Mouse (Mus musculus) CH12.LX (cell line): ENCODE data around the gene Pawr. TPM values are rescaled to one million over a fixed set of nuclear protein-coding genes. Genes with fewer than 3 reads are reported as not detected.

Experiments used
- DNase-seq: peaks from one replicate; pipeline ENCODE4 v3.0.0-alpha.2; 2013; ENCODE audit errors: extremely low read depth
- H3K27ac ChIP-seq: 2 replicates; pipeline ENCODE4 v1.5.1; 2012; ENCODE audit warnings: low read depth, mild to moderate bottlenecking, control low read depth, moderate library complexity; ENCODE audit not compliant: insufficient read depth
- H3K27me3 ChIP-seq: replicated peaks from 2 replicates; pipeline ENCODE3; 2012; ENCODE audit warnings: inconsistent platforms
- H3K36me3 ChIP-seq, 2 experiments: replicated peaks in 1 of 2; 2 replicates each; pipeline versions ENCODE3 to v1.6.1; 2012; ENCODE audit warnings: inconsistent platforms in 1 of 2, low read length in 1 of 2, mild to moderate bottlenecking in 1 of 2, mixed read lengths in 1 of 2, moderate library complexity in 1 of 2; ENCODE audit not compliant: control insufficient read depth in 1 of 2, insufficient read depth in 1 of 2
- H3K4me1 ChIP-seq, 2 experiments: 2 replicates each; pipeline ENCODE4 v1.6.1; 2012; ENCODE audit warnings: inconsistent platforms in 1 of 2, moderate library complexity in 1 of 2; ENCODE audit not compliant: insufficient read depth in 2 of 2, control insufficient read depth in 1 of 2
- H3K4me2 ChIP-seq: 2 replicates; pipeline ENCODE4 v1.6.1; 2012; ENCODE audit warnings: low read depth, mild to moderate bottlenecking, control low read depth; ENCODE audit not compliant: poor library complexity, insufficient read depth, severe bottlenecking
- H3K4me3 ChIP-seq, 3 experiments: fragments of 150-350 bp in 1 of 3; sonication (generic) in 1 of 3; replicated peaks in 1 of 3; 2 replicates each; pipeline versions ENCODE3 to v1.5.1; 2011 to 2012; ENCODE audit warnings: low read depth in 2 of 3, low read length in 2 of 3, mild to moderate bottlenecking in 2 of 3, moderate library complexity in 2 of 3, control low read depth in 1 of 3, improper control_type of control experiment in 1 of 3, inconsistent platforms in 1 of 3, mixed read lengths in 1 of 3; ENCODE audit not compliant: poor library complexity in 1 of 3
- H3K79me2 ChIP-seq: replicated peaks from 2 replicates; pipeline ENCODE4 v1.6.1; 2012; ENCODE audit warnings: mild to moderate bottlenecking, moderate library complexity; ENCODE audit not compliant: control insufficient read depth, poor library complexity, insufficient read depth, severe bottlenecking; ENCODE audit errors: extremely low read depth
- H3K9ac ChIP-seq: 2 replicates; pipeline ENCODE4 v1.6.1; 2012; ENCODE audit warnings: low read depth, mild to moderate bottlenecking, control low read depth, moderate library complexity; ENCODE audit not compliant: insufficient read depth
- H3K9me3 ChIP-seq: replicated peaks from 2 replicates; pipeline ENCODE3; 2012; ENCODE audit warnings: low read length, inconsistent platforms, mixed read lengths
- CHD1 ChIP-seq: IDR thresholded peaks from 2 replicates; pipeline ENCODE4 v1.6.1; 2012; ENCODE audit warnings: low read depth, low read length, improper control_type of control experiment, inconsistent platforms
- CHD2 ChIP-seq: IDR thresholded peaks from 2 replicates; pipeline ENCODE4 v1.6.1; 2011; ENCODE audit warnings: low read length, improper control_type of control experiment
- CTCF ChIP-seq, 2 experiments: IDR thresholded peaks in 1 of 2; conservative IDR thresholded peaks in 1 of 2; 2 replicates each; pipeline ENCODE4 v1.5.1; 2011 to 2012; ENCODE audit warnings: low read depth in 2 of 2, low read length in 2 of 2, improper control_type of control experiment in 1 of 2, inconsistent platforms in 1 of 2, mild to moderate bottlenecking in 1 of 2, moderate library complexity in 1 of 2
- ELF1 ChIP-seq: IDR thresholded peaks from 2 replicates; pipeline ENCODE4 v1.6.1; 2014; ENCODE audit warnings: low read depth, mild to moderate bottlenecking, inconsistent platforms, low read length, improper control_type of control experiment
- ETS1 ChIP-seq: conservative IDR thresholded peaks from 2 replicates; pipeline ENCODE4 v1.6.1; 2012; ENCODE audit warnings: low read depth, mild to moderate bottlenecking, inconsistent platforms, low read length, improper control_type of control experiment, moderate library complexity
- GABPA ChIP-seq: IDR thresholded peaks from 2 replicates; pipeline ENCODE4 v1.6.1; 2012; ENCODE audit warnings: low read depth, low read length, improper control_type of control experiment, inconsistent platforms; ENCODE audit not compliant: insufficient replicate concordance
- JUN ChIP-seq: IDR thresholded peaks from 2 replicates; pipeline ENCODE4 v1.6.1; 2011; ENCODE audit warnings: low read depth, mild to moderate bottlenecking, low read length, improper control_type of control experiment, moderate library complexity; ENCODE audit not compliant: insufficient read depth
- JUND ChIP-seq: conservative IDR thresholded peaks from 2 replicates; pipeline ENCODE4 v1.6.1; 2011; ENCODE audit warnings: low read depth, low read length, improper control_type of control experiment
- MAFK ChIP-seq: IDR thresholded peaks from 2 replicates; pipeline ENCODE4 v1.6.1; 2011; ENCODE audit warnings: low read length, improper control_type of control experiment; ENCODE audit not compliant: insufficient replicate concordance
- MAZ ChIP-seq: IDR thresholded peaks from 2 replicates; pipeline ENCODE4 v1.6.1; 2012; ENCODE audit warnings: low read depth, mild to moderate bottlenecking, inconsistent platforms, low read length, improper control_type of control experiment, moderate library complexity
- MXI1 ChIP-seq: IDR thresholded peaks from 2 replicates; pipeline ENCODE4 v1.6.1; 2011; ENCODE audit warnings: mild to moderate bottlenecking, low read depth, low read length, improper control_type of control experiment
- MYC ChIP-seq: IDR thresholded peaks from 2 replicates; pipeline ENCODE4 v1.6.1; 2011; ENCODE audit warnings: low read depth, mild to moderate bottlenecking, improper control_type of control experiment, low read length
- NRF1 ChIP-seq: IDR thresholded peaks from 2 replicates; pipeline ENCODE4 v1.6.1; 2014; ENCODE audit warnings: low read depth, mild to moderate bottlenecking, inconsistent platforms, low read length, improper control_type of control experiment, moderate library complexity
- RAD21 ChIP-seq: IDR thresholded peaks from 2 replicates; pipeline ENCODE4 v1.6.1; 2011; ENCODE audit warnings: low read depth, mild to moderate bottlenecking, low read length, improper control_type of control experiment, moderate library complexity
- SMC3 ChIP-seq: IDR thresholded peaks from 2 replicates; pipeline ENCODE4 v1.6.1; 2011; ENCODE audit warnings: low read depth, low read length, improper control_type of control experiment
- TBP ChIP-seq: conservative IDR thresholded peaks from 2 replicates; pipeline ENCODE4 v1.6.1; 2011; ENCODE audit warnings: low read depth, low read length, improper control_type of control experiment
- TCF12 ChIP-seq: IDR thresholded peaks from 2 replicates; pipeline ENCODE4 v1.6.1; 2014; ENCODE audit warnings: low read depth, mild to moderate bottlenecking, inconsistent platforms, low read length, improper control_type of control experiment
- USF1 ChIP-seq: IDR thresholded peaks from 2 replicates; pipeline ENCODE4 v1.6.1; 2014; ENCODE audit warnings: low read depth, mild to moderate bottlenecking, inconsistent platforms, low read length, improper control_type of control experiment
- ZKSCAN1 ChIP-seq: IDR thresholded peaks from 2 replicates; pipeline ENCODE4 v1.6.1; 2012; ENCODE audit warnings: low read depth, inconsistent platforms, low read length, improper control_type of control experiment, borderline replicate concordance
- ZNF384 ChIP-seq: IDR thresholded peaks from 2 replicates; pipeline ENCODE4 v1.6.1; 2012; ENCODE audit warnings: low read depth, low read length, improper control_type of control experiment, inconsistent platforms
- dilution Hi-C: fragments of 300-500 bp; cut with MboI; formaldehyde crosslinking; loops from 2 replicates; pipeline ENCODE4 v1.14.3; 2020; ENCODE audit warnings: low sequenced_read_pairs; ENCODE audit not compliant: extremely low pct_unique_long_range_greater_than_20kb, extremely low pct_ligation_motif_present
- in situ Hi-C: fragments of 300-500 bp; cut with MboI; formaldehyde crosslinking; loops from 3 replicates; pipeline ENCODE4 v1.14.3; 2019; ENCODE audit warnings: low sequenced_read_pairs, low pct_ligation_motif_present, low pct_unique_long_range_greater_than_20kb, mixed read lengths
- polyA plus RNA-seq: library from polyadenylated mRNA; unstranded; fragments of >175 nt; gene quantifications from 2 replicates; pipeline ENCODE4 v1.2.1, GENCODE M21; 2012; ENCODE audit warnings: low read depth; ENCODE audit not compliant: insufficient read length
- total RNA-seq, 2 experiments: library from RNA; depleted of rRNA; stranded (reverse); fragments of 300-350 nt in 1 of 2; fragments of >200 nt in 1 of 2; gene quantifications; 2 replicates each; pipeline ENCODE4 v1.2.3; 2012 to 2014

The Pawr gene
- total and polyA plus RNA-seq, 3 experiments, result not detected

GRCm38 (mm10) chr10:108445606-108446005 lies 113.7 kb downstream of the Pawr start:
- no peak overlapping the region for H3K4me2 ChIP-seq
- no peaks in the 10 kb centered on the region for H3K9me3 ChIP-seq
- H3K79me2 ChIP-seq, result no peaks in the 10 kb centered on the region
- no peak overlapping the region for H3K9ac ChIP-seq
- dilution Hi-C loops, result no loop called here
- no peaks in the 10 kb centered on the region for H3K36me3 ChIP-seq
- no peak overlapping the region for H3K4me3 ChIP-seq
- H3K4me1 ChIP-seq, result peaks cover 0 to 18% of the 10 kb centered on the region in 2 experiments; a peak in 2 of 4 replicates
- DNase-seq, result no peak
- H3K27me3 ChIP-seq, result no peaks in the 10 kb centered on the region
- in situ Hi-C loops, result loop anchor here (25.0 kb wide), 1 partner anchor 508 kb away; no protein-coding TSS in a partner anchor
- TF ChIP-seq ZNF384 (no peak), NRF1 (no peak), CHD2 (no peak), TCF12 (no peak), GABPA (no peak), MAZ (no peak), MAFK (no peak), TBP (no peak), SMC3 (no peak), ZKSCAN1 (no peak), MYC (no peak), RAD21 (no peak), ETS1 (no peak), CHD1 (no peak), MXI1 (no peak), ELF1 (no peak), JUND (no peak), USF1 (no peak), CTCF (conservative IDR thresholded peaks at IDR 0.05 in 1 of 2, IDR thresholded peaks at IDR 0.05 in 1 of 2; ENCODE audit: low read depth in 2 of 2, low read length in 2 of 2) (no peak)
- TF ChIP-seq, all 38 proteins: peak for 0
- no peak overlapping the region for H3K27ac ChIP-seq

DNA sequence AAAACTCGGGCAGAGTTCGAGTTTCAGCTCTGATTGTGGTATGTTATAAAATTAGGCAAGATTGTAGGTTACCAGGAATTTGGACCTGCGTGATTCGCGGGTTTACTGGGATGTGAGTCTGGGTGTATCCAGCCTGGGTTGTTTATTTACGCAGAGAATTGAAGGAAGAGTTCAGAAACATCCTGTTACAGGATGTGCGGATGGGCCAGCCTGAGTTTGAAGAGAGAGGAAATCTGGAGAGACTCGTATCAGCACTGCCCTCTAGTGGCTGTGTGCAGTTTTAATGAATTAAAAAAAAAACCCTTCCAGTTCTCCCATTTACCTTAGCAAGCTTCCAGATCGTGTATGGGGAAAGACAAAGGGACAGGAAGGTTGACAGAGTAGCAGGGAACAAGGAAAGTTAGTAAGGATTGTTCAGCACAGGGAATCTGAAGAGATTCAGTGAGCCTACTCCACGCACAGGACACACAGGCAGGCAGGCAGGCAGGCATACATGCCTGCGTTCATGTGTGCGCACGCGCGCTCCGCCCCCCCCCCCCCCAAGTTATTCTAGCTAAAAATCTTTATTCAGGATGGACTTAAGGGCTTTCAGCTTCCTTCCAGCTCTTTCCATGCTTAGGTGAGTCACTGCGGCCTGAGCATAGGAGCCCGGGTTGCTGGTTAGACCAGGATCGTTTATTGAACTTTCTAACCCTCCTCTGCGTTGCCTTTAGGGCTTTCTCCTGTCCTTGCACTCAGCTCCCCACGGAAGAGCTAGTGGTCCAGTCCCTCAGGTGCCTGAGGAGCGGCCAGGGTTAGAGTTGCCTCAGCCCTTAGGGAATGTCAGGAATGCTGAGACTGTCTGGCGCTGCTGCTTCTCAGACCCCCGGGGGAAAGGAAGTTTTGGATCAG lies 114.4 kb downstream of the Pawr start:
- Histone ChIP-seq H3K4me3 (peak overlapping the region in 2 of 3 experiments; percentile 20 to 37), H3K79me2 (no peaks in the 10 kb centered on the region), H3K4me1 (peaks cover 0 to 18% of the 10 kb centered on the region in 2 experiments; a peak in 2 of 4 replicates), H3K27me3 (no peaks in the 10 kb centered on the region), H3K4me2 (no peak overlapping the region), H3K9ac (no peak overlapping the region), H3K36me3 (no peaks in the 10 kb centered on the region), H3K27ac (no peak overlapping the region), H3K9me3 (no peaks in the 10 kb centered on the region)
- TF ChIP-seq TCF12 (no peak), SMC3 (peak; percentile 51), CTCF (conservative IDR thresholded peaks at IDR 0.05 in 1 of 2, IDR thresholded peaks at IDR 0.05 in 1 of 2; ENCODE audit: low read depth in 2 of 2, low read length in 2 of 2) (peak; percentile 65), RAD21 (peak; percentile 61), MYC (no peak), JUN (no peak), NRF1 (peak; percentile 44; the same call in 1 of the 2 replicates), ZNF384 (peak; percentile 89)
- DNase-seq, result peak; percentile 69
- dilution Hi-C loops, result no loop called here
- in situ Hi-C loops, result loop anchor here (25.0 kb wide), 1 partner anchor 509 kb away; no protein-coding TSS in a partner anchor
